Mouse (Mus musculus) C2C12 (cell line): Measurements from ENCODE around the gene Ibtk.

Source experiments
- CEBPB ChIP-seq: IDR thresholded peaks from one replicate; pipeline ENCODE4 v1.6.1; 2011; ENCODE audit warnings: low read depth, mild to moderate bottlenecking, control low read depth, moderate library complexity
- CTCF ChIP-seq: IDR thresholded peaks from one replicate; pipeline ENCODE4 v1.5.1; 2011; ENCODE audit not compliant: control insufficient read depth, insufficient read depth, insufficient read length
- FOSL1 ChIP-seq: IDR thresholded peaks from one replicate; pipeline ENCODE4 v1.8.0; 2011; ENCODE audit warnings: mild to moderate bottlenecking, low read length; ENCODE audit not compliant: poor library complexity, insufficient read depth, severe bottlenecking
- MAX ChIP-seq: IDR thresholded peaks from one replicate; pipeline ENCODE4 v1.6.1; 2011; ENCODE audit warnings: mild to moderate bottlenecking, control low read depth
- MYOD1 ChIP-seq: IDR thresholded peaks from one replicate; pipeline ENCODE4 v1.6.1; 2011; ENCODE audit warnings: low read depth; ENCODE audit not compliant: control insufficient read depth, insufficient read length
- MYOG ChIP-seq: IDR thresholded peaks from one replicate; pipeline ENCODE4 v1.6.1; 2011; ENCODE audit not compliant: control insufficient read depth, insufficient read length; ENCODE audit errors: extremely low read depth
- USF1 ChIP-seq: IDR thresholded peaks from one replicate; pipeline ENCODE4 v1.6.1; 2011; ENCODE audit warnings: low read depth, mild to moderate bottlenecking, control low read depth, moderate library complexity

DNA sequence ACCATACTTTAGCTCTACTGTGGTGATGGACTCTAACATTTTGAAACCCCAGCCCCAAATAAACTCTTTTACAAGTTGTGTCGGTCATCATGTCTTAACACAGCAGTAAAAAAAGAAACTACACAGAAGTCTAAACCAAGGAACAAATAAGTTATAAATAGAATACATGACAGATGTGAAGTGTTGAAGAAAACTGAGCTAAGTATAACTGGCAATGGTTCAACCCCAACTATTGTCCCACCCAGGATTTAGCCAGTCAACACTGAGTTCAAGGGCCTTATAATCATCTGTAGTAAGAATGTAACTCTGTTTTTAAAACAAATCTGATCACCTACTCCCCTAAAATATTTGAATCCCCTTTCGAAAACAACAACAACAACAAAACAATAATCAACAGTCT lies 3.6 kb downstream of the Ibtk start:
- TF ChIP-seq USF1, result no peak
- no peak for TF ChIP-seq CTCF
- no peak for TF ChIP-seq CEBPB
- no peak for TF ChIP-seq MAX
- TF ChIP-seq FOSL1, result no peak
- TF ChIP-seq MYOD1, result no peak
- no peak for TF ChIP-seq MYOG
